Mouse (Mus musculus) midbrain, embryonic 11.5 days (tissue): Measurements from ENCODE around the gene Ppp1r36. TPM values are rescaled to one million over a fixed set of nuclear protein-coding genes. Genes with fewer than 3 reads are reported as not detected.
A peak's percentile ranks its signal among the peaks of the same experiment; 100 is the strongest.

ENCODE experiments used
- ATAC-seq: fragments of 200-750 bp; cut with Nextera tagmentation; 2 replicates; pipeline ENCODE4 v1.8.0; 2017; ENCODE audit warnings: moderate TSS enrichment, moderate library complexity; ENCODE audit not compliant: low FRiP score
- DNase-seq: peaks from one replicate; pipeline ENCODE4 v3.0.0; 2015; ENCODE audit warnings: low spot score; ENCODE audit errors: missing footprints
- H3K27ac ChIP-seq: fragments of 300-500 bp; sonication (generic); 2 replicates; pipeline ENCODE4 v1.5.1; 2014; ENCODE audit warnings: low read depth, low read length
- H3K27me3 ChIP-seq: fragments of 300-500 bp; sonication (generic); 2 replicates; pipeline ENCODE4 v1.6.1; 2014; ENCODE audit warnings: mild to moderate bottlenecking, low read length, moderate library complexity, mixed read lengths; ENCODE audit not compliant: control insufficient read depth, insufficient read depth
- H3K36me3 ChIP-seq: fragments of 300-500 bp; sonication (generic); 2 replicates; pipeline ENCODE4 v1.6.1; 2014; ENCODE audit warnings: mild to moderate bottlenecking, low read length, moderate library complexity, mixed read lengths; ENCODE audit not compliant: control insufficient read depth, insufficient read depth
- H3K4me1 ChIP-seq: fragments of 300-500 bp; sonication (generic); 2 replicates; pipeline ENCODE4 v1.6.1; 2014; ENCODE audit warnings: low read length; ENCODE audit not compliant: control insufficient read depth, insufficient read depth
- H3K4me2 ChIP-seq: fragments of 300-500 bp; sonication (generic); 2 replicates; pipeline ENCODE4 v1.6.1; 2014; ENCODE audit warnings: mild to moderate bottlenecking, moderate library complexity
- H3K4me3 ChIP-seq: fragments of 300-500 bp; sonication (generic); 2 replicates; pipeline ENCODE4 v1.5.1; 2014; ENCODE audit warnings: low read depth, low read length
- H3K9ac ChIP-seq: fragments of 300-500 bp; sonication (generic); 2 replicates; pipeline ENCODE4 v1.6.1; 2014; ENCODE audit warnings: low read length
- H3K9me3 ChIP-seq: fragments of 300-500 bp; sonication (generic); 2 replicates; pipeline ENCODE4 v1.6.1; 2016; ENCODE audit warnings: low read length; ENCODE audit not compliant: control insufficient read depth
- WGBS: fragments of 180-500 bp; shearing (Covaris S2); extraction: QIAGEN DNeasy Blood & Tissue Kit; methylation state at CpG from one replicate; pipeline ENCODE4 v1.1.7; 2014; 5-methylcytosine and 5-hydroxymethylcytosine counted together
- polyA plus RNA-seq: library from polyadenylated mRNA; unstranded; fragments of >200 nt; fragmentation: Nextera tagmentation; extraction: Ambion mirVana; gene quantifications from 2 replicates; pipeline ENCODE4 v1.2.1, GENCODE M21; 2014

The Ppp1r36 gene
- polyA plus RNA-seq, 1 experiment from 2014 or later: 0.51 TPM

DNA sequence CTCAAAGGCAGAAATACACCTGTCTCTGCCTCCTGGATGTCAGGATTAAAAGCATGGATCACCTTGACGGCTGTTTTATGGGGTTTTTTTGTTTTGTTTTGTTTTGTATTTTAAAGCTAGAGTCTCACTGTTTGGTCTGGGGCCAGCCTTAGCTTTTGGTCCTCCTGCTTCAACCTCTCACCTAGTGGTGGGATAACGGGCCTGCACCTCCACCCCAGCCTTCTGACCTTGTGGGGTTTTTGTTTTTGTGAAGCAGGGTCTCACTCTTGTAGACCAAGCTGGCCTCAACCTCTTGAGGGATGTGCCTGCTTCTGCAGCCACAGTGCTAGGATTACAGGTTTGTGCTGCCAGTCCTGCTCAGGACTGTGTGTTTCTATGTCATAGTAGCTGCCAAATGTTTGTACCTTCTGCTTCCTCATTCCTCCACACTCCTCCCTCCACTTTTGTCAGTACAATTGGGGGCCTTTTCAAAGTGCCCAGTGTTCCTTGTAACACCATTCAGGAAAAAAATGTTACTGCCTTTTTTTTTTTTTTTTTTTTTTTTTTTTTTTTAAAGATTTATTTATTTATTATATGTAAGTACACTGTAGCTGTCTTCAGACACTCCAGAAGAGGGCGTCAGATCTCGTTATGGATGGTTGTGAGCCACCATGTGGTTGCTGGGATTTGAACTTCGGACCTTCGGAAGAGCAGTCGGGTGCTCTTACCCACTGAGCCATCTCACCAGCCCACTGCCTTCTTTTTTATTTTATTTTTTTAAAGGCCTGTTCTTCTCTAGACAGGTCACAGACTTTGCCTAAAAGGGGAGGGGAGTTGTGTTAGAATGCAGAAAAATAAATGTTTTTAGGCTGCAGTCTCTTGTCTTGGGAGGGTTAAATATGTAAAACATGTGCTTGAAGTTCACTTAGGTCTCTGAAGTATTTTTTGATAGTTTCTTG is 44.2 kb upstream of the Ppp1r36 start:
- 79% methylated on average over 5 of the region's 7 CpGs for WGBS
- ATAC-seq: no peak

DNA sequence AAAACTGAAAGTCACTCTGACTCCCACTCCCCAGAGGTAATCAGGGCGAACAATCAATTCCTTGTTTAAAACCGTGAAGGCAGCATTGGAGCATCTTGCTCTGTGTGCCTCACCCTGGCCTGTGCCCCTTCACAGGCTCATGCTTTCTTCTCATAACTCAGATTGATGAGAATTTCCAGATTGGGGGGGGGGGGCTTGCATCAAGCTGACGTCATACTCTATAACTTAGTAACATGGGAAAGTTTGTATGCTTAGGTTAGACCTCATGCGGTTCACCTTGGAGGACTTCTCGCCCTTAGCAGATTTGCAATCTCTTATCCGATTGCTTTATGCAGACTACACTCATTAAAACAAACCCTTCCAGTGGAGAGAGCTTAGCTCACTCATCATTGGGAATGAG is 43.3 kb upstream of the Ppp1r36 start:
- Histone ChIP-seq H3K27ac (no peak overlapping the region), H3K36me3 (no peaks in the 10 kb centered on the region), H3K27me3 (no peaks in the 10 kb centered on the region), H3K4me1 (peaks cover 12% of the 10 kb centered on the region), H3K9ac (no peak overlapping the region), H3K4me3 (no peak overlapping the region), H3K9me3 (no peaks in the 10 kb centered on the region), H3K4me2 (no peak overlapping the region)
- DNase-seq: peak; percentile 35
- no peak for ATAC-seq
- 80% methylated on average over 6 of the region's 6 CpGs for WGBS

More for the DNA sequence above, 44.2 kb upstream of the Ppp1r36 start:
- H3K27ac ChIP-seq: no peak overlapping the region
- H3K36me3 ChIP-seq: no peaks in the 10 kb centered on the region
- H3K4me3 ChIP-seq: no peak overlapping the region
- H3K9ac ChIP-seq: no peak overlapping the region
- peak; percentile 79 for DNase-seq
- no peaks in the 10 kb centered on the region for H3K9me3 ChIP-seq
- H3K27me3 ChIP-seq: no peaks in the 10 kb centered on the region
- peaks cover 13% of the 10 kb centered on the region for H3K4me1 ChIP-seq
- H3K4me2 ChIP-seq: no peak overlapping the region

DNA sequence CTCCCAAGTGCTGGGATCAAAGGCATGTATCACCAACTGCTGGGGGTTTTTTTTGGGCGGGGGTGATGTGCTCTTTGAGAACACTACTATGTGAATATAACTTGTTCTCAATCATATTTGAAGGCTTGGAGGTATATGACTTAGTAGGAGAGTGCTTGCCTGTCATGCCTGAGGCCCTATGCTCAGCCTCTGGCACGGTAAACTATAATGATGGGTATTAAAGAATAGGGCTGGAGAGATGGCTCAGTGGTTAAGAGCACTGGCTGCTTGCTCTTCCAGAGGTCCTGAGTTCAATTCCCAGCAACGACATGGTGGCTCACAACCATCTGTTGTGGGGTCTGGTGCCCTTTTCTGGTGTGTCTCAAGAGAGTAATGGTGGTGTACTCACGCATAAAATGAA is 42.4 kb upstream of the Ppp1r36 start:
- ATAC-seq (no peak), DNase-seq (no peak)
- H3K4me2 ChIP-seq: no peak overlapping the region
- no peak overlapping the region for H3K4me3 ChIP-seq
- peaks cover 12% of the 10 kb centered on the region for H3K4me1 ChIP-seq
- no peak overlapping the region for H3K9ac ChIP-seq
- H3K9me3 ChIP-seq: no peaks in the 10 kb centered on the region
- no peak overlapping the region for H3K27ac ChIP-seq
- 93% methylated on average over 4 of the region's 4 CpGs for whole genome bisulfite sequencing
- no peaks in the 10 kb centered on the region for H3K27me3 ChIP-seq
- H3K36me3 ChIP-seq: no peaks in the 10 kb centered on the region

DNA sequence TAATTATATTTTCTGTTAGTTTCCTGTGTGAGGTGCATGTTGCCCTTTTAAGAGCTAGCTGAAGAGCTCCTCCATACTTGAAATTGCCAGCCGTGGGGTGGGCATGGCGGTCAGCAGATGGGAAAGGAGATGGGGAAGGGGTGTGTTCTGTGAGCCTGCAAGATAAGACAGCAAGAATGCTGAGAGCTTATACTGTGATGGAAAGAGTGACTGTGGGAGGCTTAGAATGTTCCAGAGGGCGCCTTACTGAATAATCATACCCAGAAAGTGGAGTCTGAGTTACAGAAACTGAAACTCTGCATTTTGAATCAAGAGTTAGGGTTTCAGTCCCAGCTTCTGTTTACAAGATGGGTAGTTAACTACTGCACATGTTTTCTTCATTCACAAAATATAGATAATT is 41.8 kb upstream of the Ppp1r36 start:
- no peaks in the 10 kb centered on the region for H3K36me3 ChIP-seq
- no peaks in the 10 kb centered on the region for H3K27me3 ChIP-seq
- peaks cover 12% of the 10 kb centered on the region for H3K4me1 ChIP-seq
- no peak for ATAC-seq
- no peaks in the 10 kb centered on the region for H3K9me3 ChIP-seq
- H3K4me3 ChIP-seq: no peak overlapping the region
- H3K9ac ChIP-seq: no peak overlapping the region
- H3K27ac ChIP-seq: no peak overlapping the region
- no peak for DNase-seq
- no peak overlapping the region for H3K4me2 ChIP-seq
- WGBS: 91% methylated on average over 3 of the region's 3 CpGs

DNA sequence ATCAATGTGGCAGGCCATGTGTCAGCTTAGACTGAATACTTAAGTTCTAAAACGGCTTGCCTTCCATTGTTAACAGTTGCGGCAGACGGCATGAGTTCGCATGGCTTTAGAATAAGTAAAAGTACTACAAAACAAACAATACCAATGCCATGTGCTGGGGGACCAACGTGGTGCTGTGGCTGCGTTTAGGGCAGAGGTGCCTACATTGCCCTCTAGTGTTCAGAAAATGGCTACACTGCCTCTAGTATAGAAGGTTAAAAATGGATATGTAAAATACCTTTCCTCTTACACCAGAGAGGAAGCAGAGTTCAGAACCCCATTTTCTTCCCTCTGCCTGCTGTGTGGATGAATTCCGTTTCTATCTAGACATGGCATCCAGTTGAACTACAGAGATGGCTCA is 40.7 kb upstream of the Ppp1r36 start:
- WGBS: 35% methylated on average over 7 of the region's 7 CpGs
- no peak for ATAC-seq
- Histone ChIP-seq H3K4me3 (no peak overlapping the region), H3K36me3 (no peaks in the 10 kb centered on the region), H3K9ac (no peak overlapping the region), H3K4me2 (no peak overlapping the region), H3K27me3 (no peaks in the 10 kb centered on the region), H3K9me3 (no peaks in the 10 kb centered on the region), H3K4me1 (peaks cover 10% of the 10 kb centered on the region), H3K27ac (no peak overlapping the region)
- DNase-seq: no peak

- Histone ChIP-seq H3K9ac (no peak overlapping the region), H3K9me3 (no peaks in the 10 kb centered on the region), H3K27ac (no peak overlapping the region), H3K36me3 (no peaks in the 10 kb centered on the region), H3K4me2 (no peak overlapping the region), H3K4me3 (no peak overlapping the region), H3K4me1 (peaks cover 6% of the 10 kb centered on the region), H3K27me3 (no peaks in the 10 kb centered on the region)
- ATAC-seq (no peak; the same call in 1 of the 2 replicates), DNase-seq (no peak)
- 92% methylated on average over 6 of the region's 6 CpGs for WGBS
Observed at GRCm38 (mm10) chr12:76377059-76377458, 40.3 kb upstream of the Ppp1r36 start.

GRCm38 (mm10) chr12:76377726-76378125 is 39.6 kb upstream of the Ppp1r36 start:
- Histone ChIP-seq H3K9me3 (no peaks in the 10 kb centered on the region), H3K36me3 (no peaks in the 10 kb centered on the region), H3K4me1 (no peaks in the 10 kb centered on the region; the same call in none of the 2 replicates), H3K27ac (no peak overlapping the region), H3K9ac (no peak overlapping the region), H3K4me2 (no peak overlapping the region), H3K4me3 (no peak overlapping the region), H3K27me3 (no peaks in the 10 kb centered on the region)
- ATAC-seq (no peak), DNase-seq (no peak)
- 92% methylated on average over 3 of the region's 3 CpGs for WGBS

- 88% methylated on average over 5 of the region's 5 CpGs for WGBS
- ATAC-seq: no peak
Observed at GRCm38 (mm10) chr12:76378556-76378955, 38.8 kb upstream of the Ppp1r36 start.

GRCm38 (mm10) chr12:76380151-76380550 is 37.2 kb upstream of the Ppp1r36 start:
- 88% methylated on average over 7 of the region's 7 CpGs for WGBS
- Histone ChIP-seq H3K4me1 (no peaks in the 10 kb centered on the region), H3K4me2 (no peak overlapping the region), H3K9ac (no peak overlapping the region), H3K27me3 (no peaks in the 10 kb centered on the region), H3K27ac (no peak overlapping the region), H3K36me3 (peaks cover under 1% of the 10 kb centered on the region; the same call in 1 of the 2 replicates), H3K9me3 (no peaks in the 10 kb centered on the region), H3K4me3 (no peak overlapping the region)
- no peak for DNase-seq
- ATAC-seq: no peak

More at GRCm38 (mm10) chr12:76378556-76378955, 38.8 kb upstream of the Ppp1r36 start:
- Histone ChIP-seq H3K4me3 (no peak overlapping the region), H3K36me3 (no peaks in the 10 kb centered on the region), H3K27me3 (no peaks in the 10 kb centered on the region), H3K4me2 (no peak overlapping the region), H3K9me3 (no peaks in the 10 kb centered on the region), H3K9ac (no peak overlapping the region), H3K4me1 (no peaks in the 10 kb centered on the region), H3K27ac (no peak overlapping the region)
- DNase-seq: no peak
